Mouse (Mus musculus) layer of hippocampus, postnatal 36 days (tissue): Measurements from ENCODE around the gene Erich2. TPM values are rescaled to one million over a fixed set of nuclear protein-coding genes. Genes with fewer than 3 reads are reported as not detected.

ENCODE experiments used
- DNase-seq, 2 experiments: peaks; one replicate each; pipeline ENCODE4 v3.0.0; 2022
- total RNA-seq, 2 experiments: library from RNA; stranded (reverse); gene quantifications; 2 replicates each; pipeline ENCODE4 v1.2.3; 2021

The Erich2 gene
- total RNA-seq, 2 experiments from 2014 or later = 0.88 to 1.0 TPM

DNA sequence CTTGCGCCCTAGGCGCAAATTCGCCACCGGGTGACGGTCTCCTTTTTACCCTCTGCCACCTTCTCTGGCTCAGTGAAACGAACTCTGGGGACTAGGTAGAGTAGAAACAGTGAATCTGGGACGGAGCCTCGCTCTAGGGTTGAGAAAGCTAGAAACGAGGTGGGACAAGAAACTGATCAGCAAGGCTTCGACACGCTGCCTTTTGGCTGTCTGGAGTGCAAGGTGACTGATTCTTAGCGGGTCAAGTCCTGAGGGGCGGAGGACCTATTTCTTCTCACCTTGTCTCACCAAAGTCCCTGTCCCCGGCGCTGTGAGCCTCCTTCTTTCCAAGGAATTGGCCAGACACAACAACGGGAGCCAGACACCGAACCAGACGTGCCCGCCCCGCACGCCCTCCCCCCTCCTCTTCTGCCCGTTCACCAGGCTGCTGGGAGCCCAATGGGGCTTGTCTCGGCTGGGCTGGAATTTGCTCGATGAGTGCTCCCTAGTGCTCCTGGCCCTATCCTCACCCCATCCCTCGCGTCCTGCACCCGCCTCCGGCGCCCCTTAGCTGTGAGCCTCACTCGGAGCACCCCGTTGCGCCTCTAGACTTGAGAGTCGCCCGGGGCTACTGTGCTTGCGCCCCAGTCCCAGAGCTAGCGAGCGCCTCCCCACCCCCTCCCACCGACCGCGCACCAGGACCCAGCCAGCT is 54.5 kb downstream of the Erich2 start:
- peak in 1 of 2 experiments; percentile 37 for DNase-seq

GRCm38 (mm10) chr2:70563721-70564645 is 55.4 kb downstream of the Erich2 start:
- no peak for DNase-seq

GRCm38 (mm10) chr2:70564646-70565315 is 56.2 kb downstream of the Erich2 start:
- DNase-seq = no peak

DNA sequence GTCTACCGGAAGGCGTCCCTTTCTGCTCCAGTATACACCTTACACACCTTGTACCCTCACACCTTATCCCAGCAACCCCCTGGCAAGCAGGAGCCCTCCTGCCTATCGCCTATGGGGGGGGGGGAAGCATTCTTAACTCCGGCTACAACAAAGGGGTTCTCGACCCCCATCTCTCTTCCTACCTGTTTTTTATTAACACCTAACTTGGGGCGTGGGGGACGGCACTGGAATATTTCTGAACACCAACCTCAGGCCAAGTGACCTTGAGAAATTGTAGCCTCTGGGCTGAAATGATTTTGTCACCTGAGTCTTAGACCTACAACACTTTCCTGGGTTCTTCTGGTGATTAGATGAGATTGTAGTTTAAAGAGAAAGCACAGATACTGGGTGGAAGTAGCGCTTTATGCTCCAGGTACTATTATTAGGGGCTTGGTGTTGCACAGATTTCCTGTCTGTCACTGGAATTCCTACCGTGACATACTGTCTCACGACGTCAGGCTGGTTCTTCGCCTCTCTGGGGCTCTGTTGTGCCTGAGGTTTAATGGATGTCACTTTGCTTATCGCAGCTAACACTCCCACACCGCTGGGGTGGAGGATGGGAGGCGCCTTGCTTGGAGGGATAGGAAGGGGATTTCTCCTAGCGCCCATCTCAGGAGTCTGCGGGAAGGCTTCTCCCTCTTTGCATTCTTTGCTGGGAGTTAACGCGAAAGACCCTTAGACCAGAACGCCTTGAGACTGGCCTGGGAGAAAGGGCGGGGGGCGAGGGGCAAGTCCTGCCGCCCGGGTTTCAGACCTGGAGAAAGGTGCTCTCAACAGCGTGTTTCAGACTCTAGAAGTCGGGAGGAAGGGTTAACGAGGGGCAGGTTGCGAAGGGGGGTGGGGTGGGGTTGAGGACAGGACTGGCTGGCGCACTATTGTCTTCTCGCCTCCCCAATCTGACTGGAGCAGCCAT is 57.3 kb downstream of the Erich2 start:
- no peak for DNase-seq

DNA sequence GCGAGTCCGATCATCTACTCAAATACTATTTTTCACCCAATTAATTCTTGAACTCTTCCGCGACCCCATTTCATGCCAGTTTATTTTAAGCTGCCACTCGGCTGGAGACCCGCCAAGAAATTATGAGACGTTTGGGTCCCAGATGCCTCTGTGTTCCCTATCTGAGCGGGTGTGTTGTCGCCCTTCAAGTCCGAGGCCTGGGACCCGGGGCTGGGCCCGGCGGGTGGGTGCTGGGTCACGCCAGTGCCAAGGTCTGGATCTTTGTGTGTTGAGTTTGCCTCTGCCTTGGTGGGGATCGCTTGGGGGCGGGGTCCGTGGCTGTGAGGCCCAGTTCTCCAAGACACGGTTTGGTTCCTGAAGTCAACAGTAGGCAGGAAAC is 58.0 kb downstream of the Erich2 start:
- no peak for DNase-seq

GRCm38 (mm10) chr2:70567071-70567681 is 58.6 kb downstream of the Erich2 start:
- DNase-seq = peak in 1 of 2 experiments; percentile 53

GRCm38 (mm10) chr2:70567682-70568077 is 59.1 kb downstream of the Erich2 start:
- no peak for DNase-seq

GRCm38 (mm10) chr2:70568198-70568941 is 59.8 kb downstream of the Erich2 start:
- no peak for DNase-seq

DNA sequence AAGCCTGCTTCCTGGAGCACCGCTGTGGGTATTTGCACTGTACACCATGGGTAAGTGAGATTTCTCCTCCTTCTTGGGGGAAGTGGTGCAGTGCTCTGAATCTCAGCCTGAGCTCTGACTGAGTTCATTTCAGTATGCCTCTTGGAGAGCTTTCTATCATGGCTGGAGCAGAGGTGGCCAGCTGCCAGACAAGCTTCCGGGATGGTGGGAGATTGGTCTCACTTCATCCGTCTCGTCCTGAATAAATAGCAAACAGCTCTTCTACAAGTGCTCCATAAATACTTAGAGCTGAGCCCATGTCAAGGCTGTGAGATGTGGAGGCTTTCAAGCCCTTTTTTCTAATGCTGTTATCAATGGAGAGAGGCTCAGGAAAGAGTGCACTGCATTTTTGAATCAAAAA is 63.1 kb downstream of the Erich2 start:
- no peak for DNase-seq

DNA sequence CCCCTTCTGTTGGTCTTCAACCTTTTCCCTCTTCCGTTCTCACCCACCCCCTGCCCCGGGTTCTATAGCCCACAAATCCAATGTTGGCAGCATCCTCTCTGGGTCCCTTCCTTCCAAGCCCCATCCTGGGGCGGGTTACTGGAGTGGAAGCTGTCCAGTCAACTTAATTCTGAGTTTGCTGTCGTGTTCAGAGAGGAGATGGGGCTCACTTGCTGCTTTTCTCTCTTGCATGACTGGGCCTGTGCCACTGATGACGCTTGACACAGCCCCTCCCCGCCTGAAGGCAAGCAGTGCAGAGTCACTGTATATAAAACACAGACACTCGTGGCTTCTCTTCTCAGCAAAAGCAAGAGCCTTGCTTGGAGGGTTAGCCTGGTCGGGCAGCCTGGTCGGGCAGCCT is 63.6 kb downstream of the Erich2 start:
- no peak for DNase-seq

DNA sequence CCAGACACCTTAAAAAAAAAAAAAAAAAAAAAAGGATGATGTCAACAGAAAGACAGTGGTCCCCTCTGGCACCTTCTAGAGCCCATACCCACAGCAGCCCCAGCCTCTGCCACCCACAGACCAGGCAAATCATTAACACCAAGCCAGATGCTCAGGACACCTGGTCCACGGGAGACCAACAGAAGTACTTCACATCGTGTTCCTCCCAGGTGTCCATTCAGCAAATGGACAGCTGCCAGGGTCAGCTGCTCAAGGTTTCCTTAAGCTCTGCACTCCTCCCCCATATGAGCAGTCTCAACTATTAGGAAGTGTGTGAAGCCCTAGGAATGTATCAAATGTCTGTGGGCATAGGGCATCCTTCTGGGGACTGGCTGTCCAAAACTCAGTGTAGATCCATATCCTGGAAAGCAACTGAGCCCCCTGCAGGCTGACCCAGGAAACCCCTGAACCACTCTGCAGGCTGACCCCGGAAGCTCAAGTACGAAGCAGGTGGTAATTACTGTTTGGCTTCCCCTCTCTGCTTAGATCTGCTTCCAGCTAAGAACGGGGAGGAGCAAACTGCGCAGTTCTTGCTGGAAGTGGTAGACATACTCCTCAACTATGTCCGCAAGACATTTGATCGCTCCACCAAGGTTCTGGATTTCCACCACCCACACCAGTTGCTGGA is 65.1 kb downstream of the Erich2 start:
- no peak for DNase-seq

GRCm38 (mm10) chr2:70588200-70588599 is 79.6 kb downstream of the Erich2 start:
- no peak for DNase-seq

Other genes starting within 250 kb of the Erich2 start
- under 1 TPM in 1 of 2 experiments, not detected in 1; 0.30 TPM for gene Sp5, start 33.9 kb upstream of the Erich2 start, total RNA-seq
- 100 to 1,000 TPM; 346 to 377 TPM for gene Gad1, start 44.3 kb downstream of the Erich2 start, total RNA-seq
- gene Gorasp2, start 152.8 kb downstream of the Erich2 start, total RNA-seq = 100 to 1,000 TPM; 104 to 108 TPM
- gene Gm26558, start 153.3 kb downstream of the Erich2 start, total RNA-seq = not detected